Mouse (Mus musculus): ENCODE data around the gene Cdh16. TPM values are rescaled to one million over a fixed set of nuclear protein-coding genes. Genes with fewer than 3 reads are reported as not detected.
"Not testable (repeated sequence)": the region's sequence is repeated elsewhere in the genome, so short reads cannot be mapped to it uniquely, and the experiment has no call there.

Gene Cdh16
- polyA plus RNA-seq, 1 experiment from 2014 or later, result not detected

GRCm38 (mm10) chr8:104592566-104592965 is 31.6 kb downstream of the Cdh16 start:
- Histone ChIP-seq H3K27me3 (no peaks in the 10 kb centered on the region), H3K36me3 (replicated peaks) (peaks cover 26% of the 10 kb centered on the region), H3K9ac (no peak overlapping the region), H3K4me2 (peak overlapping the region; percentile 80), H3K4me3 (replicated peaks) (no peak overlapping the region; the same call in 1 of the 2 replicates), H3K9me3 (no peaks in the 10 kb centered on the region), H3K4me1 (peaks cover 17% of the 10 kb centered on the region), H3K27ac (no peak overlapping the region)
- ATAC-seq (ENCODE audit: low FRiP score), result no peak
- 80% methylated on average over 6 of the region's 6 CpGs for WGBS

GRCm38 (mm10) chr8:104591856-104592255 is 32.3 kb downstream of the Cdh16 start:
- WGBS, result under 1% methylated on average over 9 of the region's 9 CpGs
- peak overlapping the region; percentile 73 for H3K9ac ChIP-seq
- H3K4me1 ChIP-seq, result peaks cover 17% of the 10 kb centered on the region
- H3K4me2 ChIP-seq, result peak overlapping the region; percentile 80
- peak overlapping the region; percentile 63; the same call in 1 of the 2 replicates for H3K27ac ChIP-seq
- no peaks in the 10 kb centered on the region for H3K27me3 ChIP-seq
- peak overlapping the region; percentile 72 for H3K4me3 ChIP-seq (replicated peaks)
- no peaks in the 10 kb centered on the region for H3K9me3 ChIP-seq
- no peak; the same call in 1 of the 2 replicates for ATAC-seq (ENCODE audit: low FRiP score)
- peaks cover 26% of the 10 kb centered on the region for H3K36me3 ChIP-seq (replicated peaks)

GRCm38 (mm10) chr8:104591133-104591834 is 32.9 kb downstream of the Cdh16 start, which contains the start of gene Pdp2:
Gene Pdp2, plus strand, starts transcription at chr8:104591451.
- whole genome bisulfite sequencing, result under 1% methylated on average over 44 of the region's 44 CpGs
- peak; percentile 98 for ATAC-seq (ENCODE audit: low FRiP score)
- Histone ChIP-seq H3K9ac (peak within 1 kb of the TSS; percentile 73), H3K36me3 (replicated peaks) (peaks cover 23% of the 10 kb centered on the region), H3K4me2 (peak within 1 kb of the TSS; percentile 80), H3K4me1 (peaks cover 17% of the 10 kb centered on the region), H3K4me3 (replicated peaks) (peak within 1 kb of the TSS; percentile 72), H3K9me3 (no peaks in the 10 kb centered on the region), H3K27ac (peak within 1 kb of the TSS; percentile 63; the same call in 1 of the 2 replicates), H3K27me3 (no peaks in the 10 kb centered on the region)

- Histone ChIP-seq H3K9me3 (no peaks in the 10 kb centered on the region), H3K4me2 (no peak overlapping the region), H3K9ac (no peak overlapping the region), H3K36me3 (replicated peaks) (peaks cover 17% of the 10 kb centered on the region), H3K4me1 (peaks cover 17% of the 10 kb centered on the region), H3K4me3 (replicated peaks) (no peak overlapping the region), H3K27ac (no peak overlapping the region), H3K27me3 (no peaks in the 10 kb centered on the region)
- ATAC-seq (ENCODE audit: low FRiP score), result no peak
- 93% methylated on average over 3 of the region's 3 CpGs for WGBS
Observed at GRCm38 (mm10) chr8:104590284-104590683, 33.9 kb downstream of the Cdh16 start.

- no peak overlapping the region for H3K9ac ChIP-seq
- ATAC-seq (ENCODE audit: low FRiP score), result no peak
- WGBS, result 61% methylated on average over 1 of the region's 1 CpGs
- H3K4me2 ChIP-seq, result no peak overlapping the region
- H3K4me3 ChIP-seq (replicated peaks), result no peak overlapping the region
- no peak overlapping the region for H3K27ac ChIP-seq
- no peaks in the 10 kb centered on the region for H3K27me3 ChIP-seq
- H3K4me1 ChIP-seq, result no peaks in the 10 kb centered on the region
- peaks cover 8% of the 10 kb centered on the region; the same call in 1 of the 2 replicates for H3K9me3 ChIP-seq
- no peaks in the 10 kb centered on the region for H3K36me3 ChIP-seq (replicated peaks)
Observed at GRCm38 (mm10) chr8:104584522-104584921, 39.7 kb downstream of the Cdh16 start.

GRCm38 (mm10) chr8:104577606-104578005 is 46.6 kb downstream of the Cdh16 start:
- H3K27ac ChIP-seq; H3K9ac ChIP-seq; H3K27me3 ChIP-seq; H3K4me1 ChIP-seq; H3K4me2 ChIP-seq; ATAC-seq (ENCODE audit: low FRiP score); H3K36me3 ChIP-seq (replicated peaks); H3K4me3 ChIP-seq (replicated peaks); H3K9me3 ChIP-seq: not testable (repeated sequence)
- 79% methylated on average over 17 of the region's 17 CpGs for WGBS

GRCm38 (mm10) chr8:104576820-104577219 is 47.4 kb downstream of the Cdh16 start:
- Histone ChIP-seq H3K27ac (no peak overlapping the region), H3K4me2 (no peak overlapping the region), H3K9ac (no peak overlapping the region), H3K4me1 (no peaks in the 10 kb centered on the region), H3K27me3 (no peaks in the 10 kb centered on the region), H3K9me3 (no peaks in the 10 kb centered on the region), H3K36me3 (replicated peaks) (no peaks in the 10 kb centered on the region), H3K4me3 (replicated peaks) (no peak overlapping the region)
- ATAC-seq (ENCODE audit: low FRiP score), result no peak
- WGBS, result 86% methylated on average over 3 of the region's 3 CpGs

- Histone ChIP-seq H3K27me3 (peaks cover 7% of the 10 kb centered on the region; the same call in 1 of the 2 replicates), H3K9ac (peak overlapping the region; percentile 30; the same call in 1 of the 2 replicates), H3K36me3 (replicated peaks) (no peaks in the 10 kb centered on the region), H3K4me1 (peaks cover 3% of the 10 kb centered on the region), H3K4me2 (peak overlapping the region; percentile 57), H3K4me3 (replicated peaks) (peak overlapping the region; percentile 41), H3K9me3 (no peaks in the 10 kb centered on the region), H3K27ac (no peak overlapping the region)
- WGBS, result 7% methylated on average over 26 of the region's 26 CpGs
- ATAC-seq (ENCODE audit: low FRiP score), result peak; percentile 57; the same call in 1 of the 2 replicates
Observed at GRCm38 (mm10) chr8:104570436-104571343, 53.5 kb downstream of the Cdh16 start.

- Histone ChIP-seq H3K27me3 (peaks cover 7% of the 10 kb centered on the region; the same call in 1 of the 2 replicates), H3K27ac (no peak overlapping the region), H3K4me3 (replicated peaks) (no peak overlapping the region), H3K36me3 (replicated peaks) (no peaks in the 10 kb centered on the region), H3K4me1 (peaks cover 3% of the 10 kb centered on the region), H3K4me2 (no peak overlapping the region), H3K9me3 (no peaks in the 10 kb centered on the region), H3K9ac (no peak overlapping the region)
- 64% methylated on average over 1 of the region's 1 CpGs for WGBS
- ATAC-seq (ENCODE audit: low FRiP score), result no peak
Observed at GRCm38 (mm10) chr8:104569559-104569958, 54.6 kb downstream of the Cdh16 start.

GRCm38 (mm10) chr8:104565457-104565798 is 58.8 kb downstream of the Cdh16 start:
- Histone ChIP-seq H3K36me3 (replicated peaks) (no peaks in the 10 kb centered on the region), H3K9ac (no peak overlapping the region), H3K9me3 (no peaks in the 10 kb centered on the region), H3K4me2 (no peak overlapping the region), H3K4me1 (no peaks in the 10 kb centered on the region; the same call in 1 of the 2 replicates), H3K27ac (no peak overlapping the region), H3K4me3 (replicated peaks) (no peak overlapping the region), H3K27me3 (0 out of 2 replicates have a peak, but pooled peaks cover 2% of the 10 kb centered on the region)
- no peak for ATAC-seq (ENCODE audit: low FRiP score)
- 92% methylated on average over 5 of the region's 5 CpGs for WGBS

- Histone ChIP-seq H3K9ac (no peak overlapping the region), H3K4me3 (replicated peaks) (no peak overlapping the region), H3K36me3 (replicated peaks) (no peaks in the 10 kb centered on the region), H3K9me3 (no peaks in the 10 kb centered on the region), H3K27me3 (no peaks in the 10 kb centered on the region), H3K4me1 (no peaks in the 10 kb centered on the region), H3K27ac (no peak overlapping the region), H3K4me2 (no peak overlapping the region)
- peak; percentile 77; the same call in 1 of the 2 replicates for ATAC-seq (ENCODE audit: low FRiP score)
- 15% methylated on average over 22 of the region's 22 CpGs for WGBS
Observed at GRCm38 (mm10) chr8:104564633-104565456, 59.4 kb downstream of the Cdh16 start.
